Mouse (Mus musculus) liver, embryonic 16.5 days (tissue): ENCODE measurements at regions not wholly inside any gene's neighbourhood (a gene's known extent, or its start where the extent isn't known, plus 50 kb on each side); places are given as distances from the start of the nearest gene placed in this dataset.
"Not testable (repeated sequence)": the region's sequence is repeated elsewhere in the genome, so short reads cannot be mapped to it uniquely, and the experiment has no call there.

Source experiments
- ATAC-seq: fragments of 200-750 bp; cut with Nextera tagmentation; 2 replicates; pipeline ENCODE4 v1.8.0; 2017; ENCODE audit warnings: low read depth, mild to moderate bottlenecking, moderate number of reproducible peaks, moderate library complexity
- H3K27ac ChIP-seq: fragments of 300-500 bp; sonication (generic); 2 replicates; pipeline ENCODE4 v1.5.1; 2014; ENCODE audit warnings: mild to moderate bottlenecking, low read length
- H3K27me3 ChIP-seq: fragments of 300-500 bp; sonication (generic); 2 replicates; pipeline ENCODE4 v1.6.1; 2014; ENCODE audit warnings: low read depth, low read length, mixed read lengths; ENCODE audit not compliant: control insufficient read depth, insufficient read depth
- H3K36me3 ChIP-seq: fragments of 300-500 bp; sonication (generic); 2 replicates; pipeline ENCODE4 v1.6.1; 2014; ENCODE audit warnings: mild to moderate bottlenecking; ENCODE audit not compliant: control insufficient read depth, insufficient read depth
- H3K4me1 ChIP-seq: fragments of 300-500 bp; sonication (generic); 2 replicates; pipeline ENCODE4 v1.6.1; 2014; ENCODE audit warnings: low read depth, low read length, mixed read lengths; ENCODE audit not compliant: control insufficient read depth
- H3K4me2 ChIP-seq: fragments of 300-500 bp; sonication (generic); 2 replicates; pipeline ENCODE4 v1.6.1; 2014; ENCODE audit warnings: low read depth, low read length, mixed read lengths
- H3K4me3 ChIP-seq: fragments of 300-500 bp; sonication (generic); 2 replicates; pipeline ENCODE4 v1.5.1; 2014; ENCODE audit warnings: low read depth, mild to moderate bottlenecking, low read length
- H3K9ac ChIP-seq: fragments of 300-500 bp; sonication (generic); 2 replicates; pipeline ENCODE4 v1.6.1; 2014; ENCODE audit warnings: low read depth, low read length
- H3K9me3 ChIP-seq: fragments of 300-500 bp; sonication (generic); replicated peaks from 2 replicates; pipeline ENCODE4 v1.6.1; 2016; ENCODE audit warnings: low read length; ENCODE audit not compliant: control insufficient read depth
- WGBS: fragments of 180-500 bp; shearing (Covaris S2); extraction: QIAGEN DNeasy Blood & Tissue Kit; methylation state at CpG from one replicate; pipeline ENCODE4 v1.1.7; 2014; ENCODE audit not compliant: insufficient replicate concordance; 5-methylcytosine and 5-hydroxymethylcytosine counted together

DNA sequence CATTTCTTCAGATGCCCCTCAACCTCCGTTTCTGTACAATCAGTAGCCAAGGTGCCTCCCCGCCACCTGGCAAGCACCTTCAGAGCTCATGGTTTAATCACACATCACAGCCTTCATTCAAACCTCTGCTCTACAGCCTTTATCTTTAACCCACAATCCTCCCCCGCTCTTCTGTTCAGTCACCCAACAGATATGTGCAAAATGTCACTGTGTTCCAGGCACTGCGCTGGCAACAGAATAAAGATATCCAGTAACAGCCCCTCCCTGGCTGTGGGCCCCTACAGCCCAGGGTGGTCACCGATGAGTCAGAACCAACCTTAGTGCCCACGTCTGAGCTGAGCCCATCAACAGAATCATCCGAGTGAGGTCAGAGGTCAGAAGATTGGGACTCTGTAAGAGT is 54.3 kb upstream of the Ddr1 start:
- peak overlapping the region; percentile 24 for H3K4me2 ChIP-seq
- H3K9ac ChIP-seq = 0 out of 2 replicates have a peak overlapping the region, but pooled peaks have one; percentile 21
- peak; percentile 93 for ATAC-seq
- H3K27ac ChIP-seq = peak overlapping the region; percentile 45; the same call in 1 of the 2 replicates
- H3K9me3 ChIP-seq = no peaks in the 10 kb centered on the region
- H3K4me1 ChIP-seq = peaks cover 24% of the 10 kb centered on the region
- H3K36me3 ChIP-seq = no peaks in the 10 kb centered on the region
- no peaks in the 10 kb centered on the region for H3K27me3 ChIP-seq
- H3K4me3 ChIP-seq = no peak overlapping the region
- WGBS = 25% methylated on average over 7 of the region's 7 CpGs

GRCm38 (mm10) chr17:35759740-35760139 is 55.3 kb upstream of the Ddr1 start:
- Histone ChIP-seq H3K27me3 (no peaks in the 10 kb centered on the region), H3K4me2 (no peak overlapping the region), H3K4me3 (no peak overlapping the region), H3K9me3 (no peaks in the 10 kb centered on the region), H3K27ac (no peak overlapping the region), H3K36me3 (no peaks in the 10 kb centered on the region), H3K4me1 (peaks cover 23% of the 10 kb centered on the region), H3K9ac (no peak overlapping the region)
- ATAC-seq = no peak
- 66% methylated on average over 6 of the region's 6 CpGs for WGBS

GRCm38 (mm10) chr17:35762614-35763013 is 58.2 kb upstream of the Ddr1 start:
- no peak for ATAC-seq
- H3K4me2 ChIP-seq = no peak overlapping the region
- 53% methylated on average over 9 of the region's 9 CpGs for WGBS
- H3K9me3 ChIP-seq = no peaks in the 10 kb centered on the region
- H3K27me3 ChIP-seq = no peaks in the 10 kb centered on the region
- peaks cover 23% of the 10 kb centered on the region for H3K4me1 ChIP-seq
- no peak overlapping the region for H3K4me3 ChIP-seq
- no peak overlapping the region for H3K27ac ChIP-seq
- no peak overlapping the region for H3K9ac ChIP-seq
- H3K36me3 ChIP-seq = no peaks in the 10 kb centered on the region

DNA sequence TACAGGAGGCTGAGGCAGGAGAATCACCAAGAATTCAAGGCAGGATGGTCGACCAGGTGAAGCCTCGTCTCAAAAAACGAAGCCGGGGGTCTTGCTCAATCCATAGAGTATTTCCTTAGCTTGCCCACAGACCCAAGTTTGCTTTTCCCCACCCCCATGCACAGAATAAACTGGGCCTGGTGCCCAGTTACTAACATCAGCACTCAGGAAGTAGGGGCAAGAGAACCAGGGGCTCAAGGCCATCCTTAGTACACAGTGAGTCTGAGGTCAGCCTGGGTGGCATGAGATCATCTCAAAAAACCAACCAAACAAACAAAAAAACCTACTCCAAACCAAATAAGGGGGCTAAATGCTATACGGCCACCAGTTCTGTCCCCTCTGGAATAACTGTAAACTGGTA is 58.4 kb upstream of the Ier3 start:
- no peak overlapping the region for H3K4me2 ChIP-seq
- no peaks in the 10 kb centered on the region for H3K27me3 ChIP-seq
- no peak overlapping the region for H3K9ac ChIP-seq
- H3K4me3 ChIP-seq = no peak overlapping the region
- 73% methylated on average over 5 of the region's 5 CpGs for WGBS
- no peaks in the 10 kb centered on the region for H3K36me3 ChIP-seq
- H3K4me1 ChIP-seq = peaks cover 21% of the 10 kb centered on the region
- no peaks in the 10 kb centered on the region for H3K9me3 ChIP-seq
- ATAC-seq = no peak
- H3K27ac ChIP-seq = no peak overlapping the region

GRCm38 (mm10) chr17:35763866-35764265 is 57.6 kb upstream of the Ier3 start:
- no peak for ATAC-seq
- H3K4me1 ChIP-seq = peaks cover 14% of the 10 kb centered on the region
- WGBS = 35% methylated on average over 6 of the region's 6 CpGs

DNA sequence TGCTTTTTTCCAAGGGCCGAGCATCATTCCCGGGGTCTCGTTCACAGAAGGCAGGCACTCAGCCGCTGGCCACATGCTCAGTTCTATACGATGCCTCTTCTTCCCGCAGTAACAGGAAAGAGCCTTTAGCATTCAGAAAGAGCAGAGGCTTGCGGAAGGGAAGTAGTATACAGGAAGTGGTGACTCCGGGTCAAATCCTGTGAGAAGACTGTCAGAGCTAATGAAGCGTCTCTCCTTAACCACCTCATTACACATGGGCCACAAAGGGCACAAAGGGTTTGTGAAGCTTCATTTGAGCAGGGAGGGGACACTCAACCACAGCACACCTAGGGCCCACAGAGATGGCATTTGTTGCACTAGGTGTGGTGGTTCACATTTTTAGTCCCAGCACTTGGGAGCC is 55.1 kb upstream of the Ier3 start:
- no peak overlapping the region for H3K4me2 ChIP-seq
- H3K27ac ChIP-seq = no peak overlapping the region
- ATAC-seq = no peak
- peaks cover 7% of the 10 kb centered on the region for H3K4me1 ChIP-seq
- no peaks in the 10 kb centered on the region for H3K27me3 ChIP-seq
- WGBS = 46% methylated on average over 9 of the region's 9 CpGs
- no peak overlapping the region for H3K9ac ChIP-seq
- H3K36me3 ChIP-seq = no peaks in the 10 kb centered on the region
- H3K9me3 ChIP-seq = no peaks in the 10 kb centered on the region
- no peak overlapping the region for H3K4me3 ChIP-seq

More at GRCm38 (mm10) chr17:35763866-35764265, 57.6 kb upstream of the Ier3 start:
- H3K9ac ChIP-seq = no peak overlapping the region
- no peak overlapping the region for H3K4me3 ChIP-seq
- H3K27me3 ChIP-seq = no peaks in the 10 kb centered on the region
- no peak overlapping the region for H3K4me2 ChIP-seq
- no peaks in the 10 kb centered on the region for H3K9me3 ChIP-seq
- H3K27ac ChIP-seq = no peak overlapping the region
- no peaks in the 10 kb centered on the region for H3K36me3 ChIP-seq

DNA sequence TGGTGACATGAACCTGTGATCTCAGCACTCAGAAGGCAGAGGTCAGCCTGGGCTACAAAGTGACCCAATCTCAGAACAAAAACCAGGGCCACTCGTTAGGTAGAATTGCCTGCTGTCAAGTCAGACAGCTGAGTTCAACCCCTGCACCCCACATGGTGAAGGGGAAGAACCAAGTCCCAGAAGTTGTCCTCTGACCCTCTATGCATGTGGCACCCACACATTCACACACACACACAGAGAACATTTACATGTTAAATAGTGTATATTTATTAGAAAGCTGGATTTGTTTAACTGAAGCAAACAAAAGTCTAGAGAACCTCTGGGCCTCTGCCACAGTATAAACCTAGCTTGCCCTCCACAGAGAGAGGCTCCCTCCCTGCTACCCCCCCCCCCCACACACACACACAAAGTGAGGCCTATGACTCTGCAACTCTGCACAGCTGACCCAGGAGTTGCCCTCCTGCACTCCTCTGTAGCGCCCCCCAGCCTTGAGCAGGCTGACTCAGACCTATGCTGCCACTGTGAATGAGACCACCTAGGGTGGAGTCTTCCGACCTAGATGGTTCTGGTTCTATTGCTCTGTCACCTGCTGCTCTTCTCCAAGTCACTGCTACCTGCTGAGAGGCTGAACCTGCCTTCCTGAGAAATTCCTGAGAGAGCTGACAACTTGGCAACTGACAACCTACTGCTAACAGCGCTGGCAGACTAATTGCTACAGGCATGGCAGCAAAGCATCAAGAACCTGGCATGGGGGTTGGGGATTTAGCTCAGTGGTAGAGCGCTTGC is 52.1 kb upstream of the Ier3 start:
- no peak overlapping the region for H3K27ac ChIP-seq
- no peaks in the 10 kb centered on the region for H3K9me3 ChIP-seq
- no peak overlapping the region for H3K4me3 ChIP-seq
- 65% methylated on average over 5 of the region's 5 CpGs for WGBS
- no peaks in the 10 kb centered on the region for H3K27me3 ChIP-seq
- no peaks in the 10 kb centered on the region; the same call in none of the 2 replicates for H3K4me1 ChIP-seq
- H3K9ac ChIP-seq = no peak overlapping the region
- no peak overlapping the region for H3K4me2 ChIP-seq
- no peaks in the 10 kb centered on the region for H3K36me3 ChIP-seq
- peak; percentile 70 for ATAC-seq

DNA sequence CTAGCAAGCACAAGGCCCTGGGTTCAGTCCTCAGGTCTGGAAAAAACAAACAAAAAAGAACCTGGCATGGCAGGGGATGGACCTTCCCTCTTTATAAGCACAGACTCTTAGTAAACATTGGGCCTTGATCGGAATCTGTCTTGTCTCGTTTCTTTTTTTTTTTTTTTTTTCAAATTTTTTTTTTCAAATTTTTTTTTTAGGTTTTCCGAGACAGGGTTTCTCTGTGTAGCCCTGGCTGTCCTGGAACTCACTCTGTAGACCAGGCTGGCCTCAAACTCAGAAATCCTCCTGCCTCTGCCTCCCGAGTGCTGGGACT is 51.6 kb upstream of the Ier3 start:
- not testable (repeated sequence) for ATAC-seq, H3K9me3 ChIP-seq, H3K4me1 ChIP-seq, H3K36me3 ChIP-seq, H3K27ac ChIP-seq, H3K27me3 ChIP-seq, H3K4me3 ChIP-seq, H3K9ac ChIP-seq, H3K4me2 ChIP-seq
- WGBS = 76% methylated on average over 4 of the region's 4 CpGs

DNA sequence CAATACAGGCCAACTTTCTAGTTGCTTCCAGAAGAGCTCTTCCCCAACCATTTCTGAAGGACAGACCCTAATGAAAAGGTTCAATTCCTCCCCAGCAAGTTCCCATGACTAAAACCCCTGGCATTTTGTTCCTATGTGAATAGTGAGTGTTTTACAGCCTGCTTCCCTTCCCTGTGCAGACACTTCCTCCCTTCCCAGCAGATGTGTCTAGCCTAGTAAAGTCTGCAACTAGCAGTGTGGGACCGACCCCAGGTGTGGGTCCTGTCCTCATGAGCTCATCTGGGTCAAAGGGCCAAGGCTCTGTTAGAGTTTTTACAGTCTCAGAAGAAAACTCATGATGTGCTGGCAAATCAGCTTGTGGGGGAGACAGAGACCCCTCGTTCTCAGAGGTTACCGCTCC is 50.9 kb upstream of the Ier3 start:
- no peaks in the 10 kb centered on the region; the same call in 1 of the 2 replicates for H3K4me1 ChIP-seq
- H3K9ac ChIP-seq = no peak overlapping the region
- no peak overlapping the region for H3K4me3 ChIP-seq
- ATAC-seq = no peak
- H3K27me3 ChIP-seq = no peaks in the 10 kb centered on the region
- no peak overlapping the region for H3K27ac ChIP-seq
- no peak overlapping the region for H3K4me2 ChIP-seq
- WGBS = 73% methylated on average over 3 of the region's 3 CpGs
- no peaks in the 10 kb centered on the region for H3K9me3 ChIP-seq
- no peaks in the 10 kb centered on the region for H3K36me3 ChIP-seq
